Mouse (Mus musculus) common myeloid progenitor, adult 5-6 weeks (primary cell): ENCODE data around the gene Gpr153. TPM values are rescaled to one million over a fixed set of nuclear protein-coding genes. Genes with fewer than 3 reads are reported as not detected.

Experiments used
- ATAC-seq: replicated peaks from 2 replicates; pipeline ENCODE4 v1.8.0; 2016; ENCODE audit warnings: low read depth, mild to moderate bottlenecking, moderate TSS enrichment, inconsistent platforms; ENCODE audit not compliant: poor library complexity, severe bottlenecking
- total RNA-seq: library from RNA; stranded (forward); fragments of 200-1000, 187-1606 nt; gene quantifications from 2 replicates; pipeline ENCODE4 v1.2.3, GENCODE M21; 2017

Gene Gpr153
- total RNA-seq, 1 experiment from 2014 or later, result under 0.01 TPM

DNA sequence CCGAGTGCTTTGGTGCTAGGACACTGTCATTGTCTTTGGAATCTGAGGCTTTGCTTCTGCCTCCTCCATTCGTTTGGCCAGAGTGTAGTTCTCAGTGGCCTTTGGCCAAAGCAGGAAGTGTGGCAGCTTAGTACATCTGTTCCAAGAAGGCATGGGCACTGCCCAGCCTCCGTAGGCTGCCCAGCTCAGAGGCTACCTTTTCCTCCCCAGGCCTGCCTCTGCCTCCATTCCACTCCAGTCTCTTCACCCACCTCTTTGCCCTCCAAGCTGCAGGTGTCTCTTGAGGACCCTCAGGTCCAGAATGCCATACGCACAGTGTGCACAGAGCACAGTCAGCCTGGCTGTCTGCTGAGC is 9.9 kb upstream of the Gpr153 start:
- no peak for ATAC-seq

DNA sequence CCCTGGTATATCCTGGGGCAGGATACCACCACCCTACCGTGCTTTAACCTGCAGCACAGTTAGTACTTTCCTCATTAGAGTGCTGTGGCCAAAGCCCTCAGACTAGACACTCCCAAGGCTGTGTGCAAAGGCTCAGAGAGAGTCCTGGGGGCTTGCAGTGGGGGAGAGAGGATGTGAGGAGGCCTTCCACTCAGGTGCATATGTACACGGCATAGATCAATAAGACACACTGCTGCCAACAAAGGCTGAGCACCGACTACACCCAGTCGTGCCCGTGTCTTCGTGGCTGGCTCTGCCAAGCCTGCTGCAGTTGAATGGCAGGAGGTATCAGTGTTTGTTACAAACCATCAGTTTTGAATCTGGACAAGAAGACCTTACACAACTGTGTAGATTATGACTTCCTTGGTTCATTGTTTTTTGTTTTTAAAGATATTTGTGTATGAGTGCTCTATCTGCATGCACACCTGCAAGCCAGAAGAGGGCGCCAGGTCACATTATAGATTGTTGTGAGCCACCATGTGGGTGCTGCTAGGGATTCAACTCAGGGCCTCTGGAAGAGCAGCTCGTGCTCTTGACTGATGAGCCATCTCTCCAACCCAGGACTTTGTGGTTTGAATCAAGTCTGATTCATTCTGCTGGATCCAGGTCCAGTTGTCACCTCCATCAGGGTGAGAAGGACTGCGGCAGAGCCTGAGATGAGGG is 9.0 kb upstream of the Gpr153 start:
- 0 out of 2 replicates have a peak, but pooled peaks have one; percentile 20 for ATAC-seq

DNA sequence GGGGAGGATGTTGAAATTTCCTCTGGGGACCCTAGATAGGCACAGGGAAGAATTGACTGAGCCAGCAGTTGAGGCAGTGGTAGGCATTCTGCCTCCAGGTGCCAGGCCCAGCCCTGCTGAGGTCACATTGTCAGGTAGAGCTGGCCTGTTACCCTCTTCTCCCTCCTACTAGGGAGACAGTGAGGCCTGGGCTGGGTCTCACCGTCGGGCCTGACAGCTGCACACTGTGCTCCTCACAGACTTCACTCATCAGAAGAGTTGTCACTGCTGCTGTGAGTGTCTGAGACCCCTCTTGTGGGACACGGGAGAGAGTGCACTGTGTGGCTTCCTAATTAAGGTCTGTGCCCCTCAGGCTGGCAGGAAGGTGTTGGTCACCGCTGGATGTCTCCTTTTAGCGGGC is 8.2 kb upstream of the Gpr153 start:
- ATAC-seq, result no peak

DNA sequence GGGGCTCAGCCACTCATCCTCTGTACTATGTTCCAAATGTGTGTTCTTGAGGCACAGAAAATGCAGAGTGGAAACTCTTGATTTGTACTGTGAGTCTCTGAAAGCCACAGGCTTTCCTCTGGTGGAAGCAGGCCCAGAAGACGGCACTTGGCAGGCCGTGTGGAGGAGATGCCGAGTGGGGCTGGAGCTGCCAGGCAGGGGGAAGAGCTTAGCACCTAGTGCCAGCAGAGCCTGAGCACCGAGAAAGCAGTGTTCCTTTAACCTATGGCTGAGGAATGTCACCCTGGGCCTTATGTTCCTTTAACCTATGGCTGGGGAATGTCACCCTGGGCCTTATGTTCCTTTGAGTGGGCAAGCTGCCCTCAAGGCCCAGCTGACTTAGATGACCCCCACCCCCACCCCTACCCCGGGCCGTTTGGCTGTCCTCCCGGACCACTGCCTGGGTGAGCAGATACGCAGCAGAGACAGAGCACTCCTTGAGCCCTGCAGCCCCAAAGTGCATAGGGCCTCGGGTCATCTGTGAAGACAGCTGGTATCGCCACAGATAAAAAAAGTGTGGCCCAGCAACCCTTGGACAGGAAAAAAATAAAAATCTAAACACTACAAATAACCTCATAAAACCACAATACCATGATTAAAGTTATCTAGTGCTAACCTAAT is 7.7 kb upstream of the Gpr153 start:
- ATAC-seq, result no peak

DNA sequence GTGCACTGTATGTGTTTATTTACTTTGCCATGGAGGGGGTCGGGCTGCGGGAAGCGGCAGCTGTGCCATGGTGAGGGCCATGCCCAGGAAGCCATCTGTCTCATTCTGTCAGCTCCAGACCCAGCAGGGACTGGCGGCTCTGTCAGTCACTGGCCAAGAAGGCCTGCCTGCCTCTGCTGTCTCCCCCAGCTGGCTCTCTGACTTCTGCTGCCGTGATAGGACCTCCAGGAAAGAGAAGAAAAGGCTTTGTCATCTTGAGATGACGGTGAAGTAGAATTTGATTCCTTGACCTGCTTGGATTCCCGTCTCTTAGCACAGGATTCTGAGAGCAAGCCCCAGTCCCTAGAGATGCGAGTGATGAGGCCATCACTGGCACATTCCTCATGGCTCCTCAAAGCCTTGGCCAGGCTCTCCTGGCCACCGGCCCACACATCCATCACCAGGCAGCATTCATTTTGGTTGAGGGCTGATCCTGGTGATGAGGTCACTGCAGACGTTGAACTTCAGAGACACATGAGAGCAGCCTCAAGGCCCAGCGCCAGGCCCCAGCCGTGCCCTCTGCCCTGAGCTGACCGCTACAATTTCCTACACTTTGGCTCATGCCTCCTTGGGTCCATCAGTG is 6.2 kb upstream of the Gpr153 start:
- no peak for ATAC-seq

DNA sequence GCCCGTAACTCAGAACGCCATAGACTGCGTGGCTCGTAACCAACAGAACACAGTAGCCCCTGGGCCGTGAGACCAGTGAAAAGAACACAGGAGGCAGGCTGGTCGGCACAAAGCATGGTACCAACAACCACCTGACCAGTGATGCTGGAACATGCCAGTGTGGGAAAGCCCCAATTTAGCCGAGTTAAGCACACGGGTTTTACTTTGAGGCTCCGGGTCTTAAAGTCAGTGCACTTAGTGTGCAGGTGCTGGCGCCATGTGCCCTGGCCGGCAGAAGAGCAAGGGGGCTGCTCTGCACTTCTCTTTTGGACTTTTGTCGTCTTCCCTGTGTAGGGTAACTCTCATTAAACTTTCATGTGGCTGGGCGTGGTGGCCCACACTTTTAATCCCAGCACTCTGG is 4.1 kb upstream of the Gpr153 start:
- ATAC-seq, result no peak

DNA sequence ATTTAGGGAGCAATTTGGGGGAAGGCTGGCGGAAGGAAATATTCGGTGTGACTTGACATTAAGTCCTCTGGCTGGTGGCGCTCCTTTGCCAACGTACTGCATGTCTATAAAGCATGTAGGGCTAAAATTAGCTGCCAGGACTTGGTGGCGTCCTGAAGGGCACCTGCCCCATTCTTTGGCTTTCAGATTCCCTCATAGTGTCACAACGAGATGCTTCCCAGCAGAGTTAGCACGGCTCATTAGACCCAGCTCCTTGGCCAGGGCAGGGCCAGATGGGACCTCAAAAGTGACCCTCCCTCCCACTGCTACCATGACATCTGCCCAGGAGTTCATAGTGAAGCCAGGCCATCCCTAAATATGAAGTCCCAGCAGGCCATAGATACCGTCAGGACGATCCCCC is 3.4 kb upstream of the Gpr153 start:
- no peak for ATAC-seq

DNA sequence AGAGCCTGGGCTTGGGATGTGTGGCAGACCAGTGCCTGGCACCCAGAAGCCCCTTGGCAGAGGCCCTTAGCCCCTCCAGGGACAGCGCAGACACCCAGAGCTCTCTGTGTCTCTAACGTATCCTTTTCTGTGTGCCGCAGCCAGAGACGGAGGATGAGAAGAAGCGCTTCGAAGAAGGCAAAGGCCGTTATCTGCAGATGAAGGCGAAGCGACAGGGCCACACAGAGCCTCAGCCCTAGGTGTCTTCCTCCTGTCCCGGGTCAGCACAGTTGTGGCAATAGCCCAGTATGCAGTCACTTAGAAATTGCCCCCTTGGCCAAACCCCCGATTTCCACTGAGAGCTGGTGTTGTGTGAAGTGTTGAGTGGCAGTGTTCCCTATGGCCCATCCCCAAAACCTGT is 2.7 kb upstream of the Gpr153 start:
- no peak for ATAC-seq

DNA sequence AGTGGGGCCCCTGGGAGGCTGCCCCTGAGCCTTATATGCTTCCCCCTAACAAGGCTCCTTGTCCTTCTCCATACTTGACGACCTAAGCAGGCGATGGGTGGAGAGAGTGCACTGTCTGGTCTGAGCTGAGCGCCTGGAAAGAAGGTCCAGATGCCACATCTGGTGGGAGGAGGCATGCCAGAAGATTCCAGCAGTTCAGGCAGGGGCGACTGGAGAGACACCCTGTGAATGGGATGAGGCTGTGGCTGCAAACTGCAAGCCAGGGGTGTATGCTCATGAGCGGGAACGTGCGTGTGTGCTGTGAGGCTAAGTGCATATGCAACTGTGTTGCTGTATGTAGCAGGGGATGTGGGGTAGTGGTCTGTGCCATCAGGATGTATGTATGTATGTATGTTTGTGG is 2.0 kb upstream of the Gpr153 start:
- ATAC-seq, result no peak

DNA sequence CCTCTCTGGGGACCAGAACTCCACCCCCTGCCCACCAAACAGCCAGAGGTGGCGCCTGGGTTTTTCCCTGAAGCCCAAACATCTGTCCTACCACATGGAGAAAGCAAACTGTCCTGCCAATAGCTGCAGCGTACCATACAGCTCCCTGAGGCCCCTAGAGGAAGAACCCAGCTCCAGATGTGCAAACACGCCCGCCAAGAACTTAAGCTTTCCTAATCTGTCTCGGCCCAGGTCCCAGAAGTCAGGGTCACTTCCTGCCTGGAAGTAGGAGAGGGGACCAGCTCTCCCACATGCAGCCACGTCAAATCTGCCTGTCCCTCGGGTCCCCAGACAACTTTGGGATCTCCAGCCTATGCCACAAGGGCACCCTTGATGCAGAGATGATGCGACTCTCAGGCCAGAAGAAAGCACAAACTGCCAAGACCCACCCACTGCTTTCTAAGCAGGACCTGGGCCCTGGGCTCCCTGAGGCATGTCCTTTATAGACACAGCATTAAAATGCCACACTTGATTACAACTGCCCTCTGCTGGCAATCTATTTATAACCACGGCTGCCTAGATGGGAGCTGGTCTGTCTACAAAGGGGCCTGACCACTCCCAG is 1.5 kb upstream of the Gpr153 start:
- ATAC-seq, result peak; percentile 22; the same call in 1 of the 2 replicates

DNA sequence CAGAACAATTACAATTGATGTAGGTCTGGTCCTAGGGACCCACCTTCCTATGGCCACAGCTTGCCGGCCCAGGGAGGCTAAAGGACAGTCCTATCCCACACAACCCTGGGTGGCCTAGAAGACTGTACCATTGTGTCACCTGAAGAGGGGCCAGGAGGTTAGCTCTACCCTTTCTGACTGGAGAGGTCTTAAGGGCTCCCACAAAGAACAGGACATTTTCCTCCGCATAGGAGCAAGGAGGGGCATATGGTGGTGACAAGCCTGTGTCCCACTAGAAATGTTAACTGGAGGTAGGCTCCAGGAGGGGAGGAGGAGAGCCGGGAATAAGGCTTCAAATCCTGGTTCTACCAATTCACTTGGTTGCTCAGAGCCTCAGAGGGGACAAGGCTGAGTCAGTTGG is 841 bp upstream of the Gpr153 start:
- ATAC-seq, result no peak

DNA sequence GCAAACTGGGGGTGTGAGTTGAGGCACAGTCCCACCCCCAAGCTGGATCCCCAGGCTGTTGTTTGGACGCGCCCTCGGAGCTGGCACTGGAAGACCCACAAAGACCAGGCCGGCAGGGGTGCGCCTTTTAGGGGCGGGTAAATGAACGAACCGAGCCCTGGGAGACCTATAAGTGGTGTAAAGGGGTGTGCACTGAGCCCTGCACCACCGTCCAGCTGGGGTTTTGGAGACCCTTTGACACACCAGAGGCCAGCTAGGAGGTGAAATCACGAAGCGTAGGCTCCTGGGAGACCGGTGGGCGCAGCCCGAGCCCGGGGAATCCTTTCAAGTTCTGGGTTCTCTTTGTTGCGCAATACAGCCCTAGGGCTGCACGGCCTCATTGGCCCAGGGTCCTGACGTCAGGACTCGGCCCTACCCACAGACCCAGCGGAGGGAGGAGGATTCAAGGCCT is 674 bp downstream of the Gpr153 start:
- ATAC-seq, result peak; percentile 71

DNA sequence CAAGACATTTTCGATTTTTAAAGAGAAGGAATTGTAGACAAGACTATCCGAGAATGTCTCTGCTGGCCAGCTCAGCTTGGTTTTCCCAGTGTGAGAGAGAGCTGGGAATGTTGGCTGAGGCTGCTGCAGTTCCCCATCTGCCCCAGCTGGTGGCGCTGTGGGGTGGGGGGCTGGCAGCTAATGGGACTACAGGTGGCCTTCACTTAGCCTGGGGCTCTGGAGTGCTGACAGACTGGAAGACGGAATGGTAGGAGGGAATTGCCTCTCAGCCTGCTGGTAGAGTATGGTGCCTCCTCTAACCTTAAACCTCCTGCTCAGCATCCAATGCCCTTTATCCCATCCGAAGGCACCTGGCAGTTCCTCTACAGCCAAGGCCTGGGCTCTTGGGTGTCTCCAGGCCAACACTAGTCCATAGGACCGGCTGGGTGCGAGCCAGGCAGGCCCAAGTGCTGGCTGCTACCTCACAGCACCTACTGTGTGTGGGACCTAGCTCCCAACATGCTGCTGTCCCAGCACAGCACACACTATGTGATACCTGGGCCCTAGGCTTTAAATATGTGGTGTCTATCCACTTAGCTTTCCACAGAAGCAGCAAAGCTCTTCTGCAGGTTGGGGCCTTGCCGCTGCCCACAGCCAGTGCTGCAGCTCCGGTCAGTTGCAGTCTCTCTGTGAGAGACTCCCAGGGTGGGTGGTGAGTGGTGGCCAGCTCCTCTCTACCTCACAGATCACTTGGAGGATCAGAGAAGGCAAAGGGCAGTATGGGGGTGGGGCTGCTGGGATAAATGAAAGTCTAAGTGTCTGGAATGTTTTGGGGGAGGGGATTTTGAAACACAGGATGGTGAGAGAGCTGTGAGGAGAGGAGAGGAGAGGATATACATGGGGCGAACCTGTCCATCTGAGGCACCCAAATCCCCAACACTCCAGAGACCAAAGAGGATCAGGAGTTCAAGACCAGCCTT is 2.6 kb downstream of the Gpr153 start:
- ATAC-seq, result no peak

DNA sequence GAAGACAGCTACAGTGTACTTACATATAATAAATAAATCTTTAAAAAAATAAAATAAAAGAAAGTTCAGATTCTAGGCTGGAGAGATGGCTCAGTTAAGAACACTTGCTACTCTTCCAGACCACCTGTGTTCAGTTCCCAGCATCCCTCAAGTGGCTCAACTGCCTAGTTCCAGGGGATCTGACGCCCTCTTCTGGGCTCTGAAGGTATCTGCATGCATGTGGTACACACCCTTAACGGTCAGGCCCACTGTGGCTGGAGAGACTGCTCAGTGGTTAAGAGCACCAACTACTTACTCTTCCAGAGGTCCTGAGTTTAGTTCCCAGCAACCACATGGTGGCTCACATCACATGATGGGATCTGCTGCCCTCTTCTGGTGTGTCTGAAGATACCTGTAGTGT is 3.9 kb downstream of the Gpr153 start:
- no peak for ATAC-seq

DNA sequence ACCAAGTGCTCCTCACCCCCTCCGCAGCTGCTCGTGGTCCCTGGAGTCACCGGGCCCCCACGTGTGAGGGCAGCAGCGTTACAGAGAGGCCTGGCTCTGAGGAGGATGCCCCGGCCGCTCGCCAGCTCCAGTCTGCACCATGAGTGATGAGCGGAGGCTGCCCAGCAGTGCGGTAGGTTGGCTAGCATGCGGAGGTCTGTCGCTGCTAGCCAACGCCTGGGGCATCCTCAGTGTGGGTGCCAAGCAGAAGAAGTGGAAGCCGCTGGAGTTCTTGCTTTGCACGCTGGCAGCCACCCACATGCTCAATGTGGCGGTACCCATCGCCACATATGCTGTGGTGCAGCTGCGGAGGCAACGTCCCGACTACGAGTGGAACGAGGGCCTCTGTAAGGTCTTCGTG is 5.0 kb downstream of the Gpr153 start:
- ATAC-seq, result no peak

DNA sequence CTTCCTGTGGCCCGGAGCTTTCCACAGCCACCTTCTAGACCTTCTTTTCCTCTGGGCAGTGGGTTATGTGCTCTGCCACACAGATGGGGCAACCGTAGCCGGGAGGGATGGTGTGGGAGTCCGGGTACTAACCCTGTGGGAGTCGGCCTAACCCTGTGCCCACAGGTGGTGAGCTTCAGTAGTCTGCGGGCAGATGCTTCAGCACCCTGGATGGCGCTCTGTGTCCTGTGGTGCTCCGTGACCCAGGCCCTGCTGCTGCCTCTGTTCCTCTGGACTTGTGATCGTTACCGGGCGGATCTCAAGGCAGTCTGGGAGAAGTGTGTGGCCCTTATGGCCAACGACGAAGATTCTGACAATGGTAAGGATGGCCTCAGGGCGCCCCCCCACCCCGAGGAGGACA is 7.6 kb downstream of the Gpr153 start:
- ATAC-seq, result no peak

DNA sequence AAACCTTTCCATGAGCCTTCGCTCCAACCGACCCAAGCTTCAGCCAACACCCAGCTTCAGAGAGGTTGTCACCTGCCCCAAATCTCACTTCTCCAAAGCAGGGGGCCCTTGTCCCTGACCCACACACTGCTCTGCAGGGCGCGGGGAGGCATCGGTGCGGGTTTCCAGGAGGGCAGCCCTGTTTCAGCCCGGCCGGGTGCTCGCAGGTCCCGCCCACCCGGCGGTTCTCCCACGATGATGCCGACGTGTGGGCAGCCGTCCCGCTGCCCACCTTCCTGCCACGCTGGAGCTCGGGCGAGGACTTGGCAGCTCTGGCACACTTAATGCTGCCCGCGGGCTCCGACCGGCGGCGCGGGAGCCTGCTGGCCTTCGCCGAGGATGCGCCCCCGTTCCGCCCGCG is 8.7 kb downstream of the Gpr153 start:
- no peak for ATAC-seq

DNA sequence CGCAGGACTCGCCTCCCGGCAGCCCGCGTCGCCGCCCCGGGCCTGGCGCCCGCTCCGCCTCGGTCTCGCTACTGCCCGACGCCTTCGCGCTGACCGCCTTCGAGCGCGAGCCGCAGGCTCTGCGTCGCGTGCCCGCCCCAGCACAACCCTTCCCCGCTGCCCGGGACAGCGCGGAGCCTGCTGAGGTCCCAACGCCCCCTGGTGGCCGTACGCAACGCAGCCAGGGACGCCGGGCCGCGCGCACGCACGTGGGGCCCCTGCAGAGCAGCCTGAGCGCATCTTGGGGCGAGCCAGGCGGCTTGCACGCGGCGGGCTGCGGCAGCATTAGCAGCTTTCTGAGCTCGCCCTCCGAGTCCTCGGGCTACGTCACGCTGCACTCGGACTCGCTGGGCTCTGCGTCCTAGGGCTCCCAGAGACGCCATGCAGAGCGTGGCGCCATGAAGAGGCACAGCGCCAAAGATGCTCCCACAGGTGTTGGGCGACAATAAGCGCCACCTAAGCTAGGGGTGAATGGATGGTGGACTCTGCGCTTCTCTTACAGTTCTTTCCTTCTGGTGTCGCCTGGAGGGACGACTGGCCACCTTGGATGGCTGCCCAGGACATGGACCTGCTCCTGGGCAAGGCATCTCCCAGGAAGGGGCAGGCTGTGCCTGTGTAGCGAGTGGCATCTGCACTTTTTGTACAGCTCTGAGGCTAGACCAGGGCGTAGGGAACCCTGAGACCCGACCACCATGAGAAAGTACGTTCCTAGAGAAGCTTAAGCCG is 9.3 kb downstream of the Gpr153 start:
- ATAC-seq, result peak; percentile 78

DNA sequence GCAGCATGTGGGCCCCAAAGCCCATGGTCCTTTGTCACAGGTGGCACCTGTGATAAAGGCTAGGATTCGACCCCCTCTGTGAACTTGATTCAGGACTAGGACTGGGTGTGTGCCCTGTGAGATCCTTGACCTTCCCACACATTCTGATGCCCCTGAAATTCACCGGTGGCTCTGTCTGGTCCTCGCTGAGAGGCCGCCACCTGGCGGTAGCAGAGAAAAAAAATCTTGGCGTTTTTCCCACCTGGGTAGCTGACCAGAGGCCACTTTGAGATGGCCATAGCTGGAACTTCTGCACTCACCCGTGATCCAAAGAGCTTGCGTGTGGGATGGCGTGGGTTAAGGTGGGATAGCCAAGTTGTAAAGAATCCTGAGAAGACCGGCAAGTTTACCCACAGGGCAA is 11.5 kb downstream of the Gpr153 start:
- no peak for ATAC-seq
